Mouse (Mus musculus): ENCODE data around the gene Rcn1. TPM values are rescaled to one million over a fixed set of nuclear protein-coding genes. Genes with fewer than 3 reads are reported as not detected.

Gene Rcn1
- polyA plus RNA-seq, 1 experiment, result 92.4 TPM

- Histone ChIP-seq H3ac (ENCODE audit: control insufficient read depth, insufficient read length) (no peak overlapping the region), H3K27me3 (ENCODE audit: control insufficient read depth, insufficient read depth, insufficient read length) (no peaks in the 10 kb centered on the region), H3K4me2 (ENCODE audit: low read depth) (no peak overlapping the region), H3K79me2 (ENCODE audit: control insufficient read depth, insufficient read depth) (no peaks in the 10 kb centered on the region), H3K4me3 (no peak overlapping the region), H3K36me3 (ENCODE audit: control insufficient read depth, insufficient read depth) (no peaks in the 10 kb centered on the region)
- no peak for TF ChIP-seq POLR2AphosphoS2 (IDR thresholded peaks at IDR 0.05; ENCODE audit: insufficient read length, low read depth)
- TF ChIP-seq E2F4 (IDR thresholded peaks at IDR 0.05; ENCODE audit: insufficient read depth), result no peak
- TF ChIP-seq POLR2A (IDR thresholded peaks at IDR 0.05; ENCODE audit: insufficient read length, low read depth), result no peak
- no peak for TF ChIP-seq TCF3 (IDR thresholded peaks at IDR 0.05; ENCODE audit: insufficient read length, low read depth)
- TF ChIP-seq MYOG (IDR thresholded peaks at IDR 0.05; ENCODE audit: control insufficient read depth in 1 of 3, insufficient read depth in 1 of 3, insufficient read length in 2 of 3, low read depth in 2 of 3), result no peak
- TF ChIP-seq SRF (IDR thresholded peaks at IDR 0.05; ENCODE audit: control insufficient read depth, insufficient read length, low read depth), result no peak
- TF ChIP-seq USF1 (IDR thresholded peaks at IDR 0.05; ENCODE audit: low read depth), result no peak
- no peak for TF ChIP-seq CEBPB (IDR thresholded peaks at IDR 0.05; ENCODE audit: insufficient read depth, poor library complexity, severe bottlenecking)
- no peak for TF ChIP-seq MYOD1 (IDR thresholded peaks at IDR 0.05; ENCODE audit: control insufficient read depth in 1 of 3, insufficient read length in 2 of 3, low read depth in 2 of 3)
- TF ChIP-seq MAX (IDR thresholded peaks at IDR 0.05; ENCODE audit: low read depth), result no peak
- TF ChIP-seq REST (IDR thresholded peaks at IDR 0.05; ENCODE audit: insufficient read depth, insufficient read length), result no peak
- TF ChIP-seq TCF12 (IDR thresholded peaks at IDR 0.05; ENCODE audit: insufficient read depth, poor library complexity, severe bottlenecking), result no peak
Measured at GRCm38 (mm10) chr2:105370698-105371097, 28.4 kb downstream of the Rcn1 start.

- H3K79me2 ChIP-seq (ENCODE audit: control insufficient read depth, insufficient read depth), result no peaks in the 10 kb centered on the region
- H3ac ChIP-seq (ENCODE audit: control insufficient read depth, insufficient read length), result no peak overlapping the region
- H3K4me3 ChIP-seq, result no peak overlapping the region
- H3K27me3 ChIP-seq (ENCODE audit: control insufficient read depth, insufficient read depth, insufficient read length), result no peaks in the 10 kb centered on the region
- TF ChIP-seq REST (IDR thresholded peaks at IDR 0.05; ENCODE audit: insufficient read depth, insufficient read length), result no peak
- TF ChIP-seq MYOG (IDR thresholded peaks at IDR 0.05; ENCODE audit: control insufficient read depth in 1 of 3, insufficient read depth in 1 of 3, insufficient read length in 2 of 3, low read depth in 2 of 3), result no peak
- no peak for TF ChIP-seq TCF3 (IDR thresholded peaks at IDR 0.05; ENCODE audit: insufficient read length, low read depth)
- no peak for TF ChIP-seq CEBPB (IDR thresholded peaks at IDR 0.05; ENCODE audit: insufficient read depth, poor library complexity, severe bottlenecking)
- TF ChIP-seq E2F4 (IDR thresholded peaks at IDR 0.05; ENCODE audit: insufficient read depth), result no peak
- no peak for TF ChIP-seq SRF (IDR thresholded peaks at IDR 0.05; ENCODE audit: control insufficient read depth, insufficient read length, low read depth)
- no peak for TF ChIP-seq MAX (IDR thresholded peaks at IDR 0.05; ENCODE audit: low read depth)
- TF ChIP-seq MYOD1 (IDR thresholded peaks at IDR 0.05; ENCODE audit: control insufficient read depth in 1 of 3, insufficient read length in 2 of 3, low read depth in 2 of 3), result no peak
- TF ChIP-seq POLR2AphosphoS2 (IDR thresholded peaks at IDR 0.05; ENCODE audit: insufficient read length, low read depth), result no peak
- H3K36me3 ChIP-seq (ENCODE audit: control insufficient read depth, insufficient read depth), result no peaks in the 10 kb centered on the region
- no peak overlapping the region for H3K4me2 ChIP-seq (ENCODE audit: low read depth)
Measured at GRCm38 (mm10) chr2:105370240-105370639, 28.9 kb downstream of the Rcn1 start.

- Histone ChIP-seq H3ac (ENCODE audit: control insufficient read depth, insufficient read length) (no peak overlapping the region), H3K27me3 (ENCODE audit: control insufficient read depth, insufficient read depth, insufficient read length) (no peaks in the 10 kb centered on the region), H3K79me2 (ENCODE audit: control insufficient read depth, insufficient read depth) (no peaks in the 10 kb centered on the region), H3K4me2 (ENCODE audit: low read depth) (no peak overlapping the region), H3K36me3 (ENCODE audit: control insufficient read depth, insufficient read depth) (no peaks in the 10 kb centered on the region), H3K4me3 (no peak overlapping the region)
- TF ChIP-seq TCF3 (IDR thresholded peaks at IDR 0.05; ENCODE audit: insufficient read length, low read depth) (no peak), MYOD1 (IDR thresholded peaks at IDR 0.05; ENCODE audit: control insufficient read depth in 1 of 3, insufficient read length in 2 of 3, low read depth in 2 of 3) (no peak), MYOG (IDR thresholded peaks at IDR 0.05; ENCODE audit: control insufficient read depth in 1 of 3, insufficient read depth in 1 of 3, insufficient read length in 2 of 3, low read depth in 2 of 3) (no peak)
Measured at GRCm38 (mm10) chr2:105367623-105368022, 31.5 kb downstream of the Rcn1 start.

GRCm38 (mm10) chr2:105358040-105358439, 41.1 kb downstream of the Rcn1 start:
- Histone ChIP-seq H3K27me3 (ENCODE audit: control insufficient read depth, insufficient read depth, insufficient read length) (no peaks in the 10 kb centered on the region), H3K4me3 (no peak overlapping the region), H3ac (ENCODE audit: control insufficient read depth, insufficient read length) (no peak overlapping the region), H3K4me2 (ENCODE audit: low read depth) (no peak overlapping the region), H3K79me2 (ENCODE audit: control insufficient read depth, insufficient read depth) (no peaks in the 10 kb centered on the region), H3K36me3 (ENCODE audit: control insufficient read depth, insufficient read depth) (no peaks in the 10 kb centered on the region)
- TF ChIP-seq CEBPB (IDR thresholded peaks at IDR 0.05; ENCODE audit: insufficient read depth, poor library complexity, severe bottlenecking) (no peak), REST (IDR thresholded peaks at IDR 0.05; ENCODE audit: insufficient read depth, insufficient read length) (no peak), SRF (IDR thresholded peaks at IDR 0.05; ENCODE audit: control insufficient read depth, insufficient read length, low read depth) (no peak), POLR2AphosphoS2 (IDR thresholded peaks at IDR 0.05; ENCODE audit: insufficient read length, low read depth) (no peak), E2F4 (IDR thresholded peaks at IDR 0.05; ENCODE audit: insufficient read depth) (no peak), TCF3 (IDR thresholded peaks at IDR 0.05; ENCODE audit: insufficient read length, low read depth) (no peak), USF1 (IDR thresholded peaks at IDR 0.05; ENCODE audit: low read depth) (no peak), MAX (IDR thresholded peaks at IDR 0.05; ENCODE audit: low read depth) (no peak), MYOD1 (IDR thresholded peaks at IDR 0.05; ENCODE audit: control insufficient read depth in 1 of 3, insufficient read length in 2 of 3, low read depth in 2 of 3) (no peak), TCF12 (IDR thresholded peaks at IDR 0.05; ENCODE audit: insufficient read depth, poor library complexity, severe bottlenecking) (no peak), POLR2A (IDR thresholded peaks at IDR 0.05; ENCODE audit: insufficient read length, low read depth) (no peak), MYOG (IDR thresholded peaks at IDR 0.05; ENCODE audit: control insufficient read depth in 1 of 3, insufficient read depth in 1 of 3, insufficient read length in 2 of 3, low read depth in 2 of 3) (no peak)

GRCm38 (mm10) chr2:105356791-105357190, 42.3 kb downstream of the Rcn1 start:
- Histone ChIP-seq H3K4me2 (ENCODE audit: low read depth) (no peak overlapping the region), H3K36me3 (ENCODE audit: control insufficient read depth, insufficient read depth) (no peaks in the 10 kb centered on the region), H3K27me3 (ENCODE audit: control insufficient read depth, insufficient read depth, insufficient read length) (no peaks in the 10 kb centered on the region), H3ac (ENCODE audit: control insufficient read depth, insufficient read length) (no peak overlapping the region), H3K4me3 (no peak overlapping the region), H3K79me2 (ENCODE audit: control insufficient read depth, insufficient read depth) (no peaks in the 10 kb centered on the region)
- TF ChIP-seq TCF12 (IDR thresholded peaks at IDR 0.05; ENCODE audit: insufficient read depth, poor library complexity, severe bottlenecking), result no peak
- TF ChIP-seq POLR2A (IDR thresholded peaks at IDR 0.05; ENCODE audit: insufficient read length, low read depth), result no peak
- no peak for TF ChIP-seq CEBPB (IDR thresholded peaks at IDR 0.05; ENCODE audit: insufficient read depth, poor library complexity, severe bottlenecking)
- TF ChIP-seq REST (IDR thresholded peaks at IDR 0.05; ENCODE audit: insufficient read depth, insufficient read length), result no peak
- no peak for TF ChIP-seq E2F4 (IDR thresholded peaks at IDR 0.05; ENCODE audit: insufficient read depth)
- TF ChIP-seq TCF3 (IDR thresholded peaks at IDR 0.05; ENCODE audit: insufficient read length, low read depth), result no peak
- TF ChIP-seq SRF (IDR thresholded peaks at IDR 0.05; ENCODE audit: control insufficient read depth, insufficient read length, low read depth), result no peak
- no peak for TF ChIP-seq POLR2AphosphoS2 (IDR thresholded peaks at IDR 0.05; ENCODE audit: insufficient read length, low read depth)
- TF ChIP-seq MAX (IDR thresholded peaks at IDR 0.05; ENCODE audit: low read depth), result no peak
- no peak for TF ChIP-seq USF1 (IDR thresholded peaks at IDR 0.05; ENCODE audit: low read depth)
- TF ChIP-seq MYOG (IDR thresholded peaks at IDR 0.05; ENCODE audit: control insufficient read depth in 1 of 3, insufficient read depth in 1 of 3, insufficient read length in 2 of 3, low read depth in 2 of 3), result no peak
- TF ChIP-seq MYOD1 (IDR thresholded peaks at IDR 0.05; ENCODE audit: control insufficient read depth in 1 of 3, insufficient read length in 2 of 3, low read depth in 2 of 3), result no peak
